Mouse (Mus musculus) kidney, adult 8-10 months (tissue): ENCODE data around the gene Platr25.
"Not testable (repeated sequence)": the region's sequence is repeated elsewhere in the genome, so short reads cannot be mapped to it uniquely, and the experiment has no call there.

Experiments used
- DNase-seq, 2 experiments: peaks; one replicate each; pipeline ENCODE4 v3.0.0; 2022

Gene Platr25

DNA sequence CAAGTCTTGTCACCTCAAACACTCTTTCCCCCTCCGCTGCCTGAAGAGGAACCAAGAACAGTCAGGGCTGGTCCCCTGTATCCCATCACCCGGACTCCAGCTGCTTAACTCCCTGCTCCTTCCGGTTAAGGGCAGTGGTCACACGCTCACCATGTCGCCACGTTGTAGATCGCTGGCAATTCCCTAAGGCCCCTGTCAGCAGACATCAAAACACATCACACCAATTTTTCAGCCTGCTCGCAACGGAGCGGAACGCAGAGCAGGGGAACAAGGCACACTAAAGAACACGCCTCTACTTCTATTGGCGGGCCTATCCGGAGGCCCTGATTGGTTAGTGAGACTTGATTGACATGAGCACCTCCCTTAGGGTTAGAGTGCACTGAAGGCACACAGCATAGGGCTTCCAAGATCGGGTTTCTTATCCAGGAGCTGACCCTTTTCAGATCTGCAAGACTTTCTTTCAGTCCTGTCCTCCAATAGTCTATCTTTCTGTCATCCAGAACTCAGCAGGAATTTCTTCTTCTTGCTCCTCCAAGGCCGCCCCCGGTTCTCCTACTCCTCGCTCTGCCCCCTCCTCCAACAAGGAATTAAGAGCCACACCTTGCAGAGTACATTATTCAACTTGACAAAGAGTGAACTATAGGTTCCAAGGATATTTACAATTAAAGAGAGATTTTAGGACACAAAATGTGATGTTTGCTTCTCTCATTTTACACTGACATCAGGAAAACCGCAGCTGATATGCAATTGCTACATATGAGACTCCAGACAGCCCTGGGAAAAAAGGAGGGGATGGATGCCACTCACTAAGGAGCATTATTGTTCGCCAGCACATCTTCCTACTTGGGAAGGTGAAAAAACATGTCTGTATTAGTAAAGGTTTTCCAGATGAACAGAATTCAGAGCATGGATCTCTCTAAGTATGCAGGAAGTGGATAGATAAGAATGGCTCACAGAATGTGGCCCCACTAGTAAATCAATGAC, at the start of gene Platr25:
Gene Platr25, minus strand, starts transcription at position 278 of the 984 bp plus-strand sequence.
- peak; percentile 63 to 64 for DNase-seq

DNA sequence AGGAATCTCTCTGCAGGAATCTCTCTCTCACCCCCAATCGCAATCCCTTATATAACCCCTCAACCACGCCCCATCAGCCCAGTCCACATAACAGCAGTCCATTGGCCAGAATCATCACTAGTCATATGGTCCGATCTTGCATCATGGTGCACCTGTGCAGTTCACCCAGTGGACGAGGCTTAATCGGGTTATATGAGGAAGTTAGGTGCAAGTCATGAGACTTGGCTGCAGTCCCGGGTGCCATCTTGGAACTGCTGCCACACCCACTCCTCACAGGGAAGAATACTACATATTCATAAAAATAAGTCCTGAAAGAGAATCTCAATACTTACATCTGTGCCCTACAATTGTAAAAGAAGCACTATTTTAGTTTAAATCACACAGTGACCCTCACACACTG, 47.5 kb upstream of the Platr25 start:
- DNase-seq, result not testable (repeated sequence)

DNA sequence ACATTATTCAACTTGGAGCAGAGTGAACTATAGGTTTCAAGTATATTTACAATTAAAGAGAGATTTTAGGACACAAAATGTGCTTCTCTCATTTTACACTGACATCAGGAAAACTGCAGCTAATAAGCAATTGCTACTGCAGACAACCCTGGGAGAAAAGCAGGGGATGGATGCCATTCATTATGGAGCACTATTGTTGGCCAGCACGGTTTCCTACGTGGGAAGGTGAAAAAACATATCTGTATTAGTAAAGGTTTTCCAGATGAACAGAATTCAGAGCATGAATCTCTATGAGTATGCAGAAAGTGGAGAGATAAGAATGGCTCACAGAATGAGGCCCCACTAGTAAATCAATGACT, 25.6 kb upstream of the Platr25 start:
- DNase-seq, result not testable (repeated sequence)

DNA sequence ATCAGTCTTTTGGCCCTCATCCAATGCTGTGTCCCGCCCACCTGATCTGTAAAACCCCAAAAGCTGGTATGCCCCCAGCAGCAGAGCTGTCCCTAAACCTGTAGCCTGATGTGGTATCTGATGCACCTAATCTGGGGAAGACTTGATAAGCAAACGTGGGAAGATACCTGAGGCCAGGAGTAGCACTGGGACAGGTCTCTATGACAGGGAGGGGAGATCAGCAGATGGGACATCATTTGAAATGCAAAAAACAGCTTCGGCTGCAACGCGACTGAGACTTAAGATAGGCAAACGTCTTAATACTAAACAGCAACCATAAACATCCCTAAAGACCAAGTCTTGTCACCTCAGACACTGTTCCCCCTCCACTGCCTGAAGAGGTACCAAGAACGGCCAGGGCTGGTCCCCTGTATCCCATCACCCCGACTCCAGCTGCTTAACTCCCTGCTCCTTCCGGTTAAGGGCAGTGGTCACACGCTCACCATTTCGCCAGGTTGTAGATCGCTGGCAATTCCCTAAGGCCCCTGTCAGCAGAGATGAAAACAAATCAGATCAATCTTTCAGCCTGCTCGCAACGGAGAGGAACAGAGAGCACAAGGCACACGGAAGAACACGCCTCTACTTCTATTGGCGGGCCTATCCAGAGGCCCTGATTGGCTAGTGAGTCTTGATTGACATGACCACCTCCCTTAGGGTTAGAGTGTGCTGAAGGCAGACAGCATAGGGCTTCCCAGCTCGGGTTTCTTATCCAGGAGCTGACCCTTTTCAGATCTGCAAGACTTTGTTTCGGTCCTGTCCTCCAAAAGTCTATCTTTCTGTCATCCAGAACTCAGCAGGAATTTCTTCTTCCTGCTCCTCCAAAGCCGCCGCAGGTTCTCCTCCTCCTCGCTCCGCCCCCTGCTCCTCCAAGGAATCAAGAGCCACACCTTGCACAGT, 25.0 kb upstream of the Platr25 start, which contains the start of gene Gm5141:
Gene Gm5141, minus strand, starts transcription at position 610 of the 936 bp plus-strand sequence.
- peak; percentile 40 to 54 for DNase-seq

DNA sequence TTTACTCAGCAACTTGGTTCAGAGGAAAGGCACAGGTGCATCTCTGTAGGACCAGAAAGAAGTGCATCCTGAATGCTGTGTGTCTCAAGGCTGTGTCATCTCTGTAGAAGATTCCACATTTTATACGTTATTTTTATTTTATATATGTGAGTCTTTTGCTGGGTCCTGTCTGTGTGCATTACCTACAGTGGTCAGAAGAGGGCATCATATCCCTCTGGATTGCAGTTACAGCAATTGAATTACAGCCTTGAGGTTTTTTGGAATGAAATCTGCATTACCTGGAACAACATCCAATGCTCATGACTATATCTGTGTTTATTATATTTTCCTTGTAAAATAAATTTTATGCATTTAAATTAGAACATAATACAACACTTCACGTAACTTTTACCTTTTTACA, 3.3 kb upstream of the Platr25 start:
- DNase-seq, result peak; percentile 17 to 31

DNA sequence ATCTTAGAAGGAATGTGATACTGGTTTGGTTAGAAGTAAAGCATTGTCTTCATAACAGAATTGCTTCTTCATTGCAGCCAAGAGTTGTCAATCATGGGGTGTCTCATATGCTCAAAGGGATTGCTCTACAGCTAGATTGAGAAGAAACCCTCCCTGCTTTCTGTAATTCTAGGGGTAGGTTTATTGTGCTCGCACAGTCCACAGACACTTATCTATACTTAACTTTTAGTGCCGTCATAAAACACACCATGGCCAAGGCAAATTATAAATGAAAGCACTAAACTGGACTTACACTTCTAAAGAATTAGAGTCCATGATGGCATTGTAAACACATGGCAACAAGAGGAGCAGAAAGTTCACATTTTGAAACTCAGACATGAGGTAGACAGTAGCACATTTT, 27.2 kb downstream of the Platr25 start:
- DNase-seq, result no peak

DNA sequence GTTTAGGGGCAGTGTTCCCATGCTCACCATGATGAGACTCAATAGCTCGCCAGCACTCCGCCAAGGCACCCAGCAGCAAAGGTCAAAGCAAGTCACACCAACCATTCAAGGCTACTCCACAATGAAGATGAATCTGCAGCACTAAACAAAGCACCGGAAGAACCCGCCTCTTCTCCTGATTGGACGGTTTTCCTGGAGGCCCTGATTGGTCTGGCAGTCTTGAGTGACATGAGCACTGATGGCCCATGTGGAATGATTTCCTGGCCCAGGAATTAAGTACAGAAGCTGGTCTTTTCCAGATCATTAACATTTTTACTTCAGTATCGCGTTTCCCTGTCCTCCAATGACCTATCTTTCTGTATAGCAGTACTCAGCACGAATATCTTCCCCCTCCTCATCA, 47.9 kb downstream of the Platr25 start:
- not testable (repeated sequence) for DNase-seq

DNA sequence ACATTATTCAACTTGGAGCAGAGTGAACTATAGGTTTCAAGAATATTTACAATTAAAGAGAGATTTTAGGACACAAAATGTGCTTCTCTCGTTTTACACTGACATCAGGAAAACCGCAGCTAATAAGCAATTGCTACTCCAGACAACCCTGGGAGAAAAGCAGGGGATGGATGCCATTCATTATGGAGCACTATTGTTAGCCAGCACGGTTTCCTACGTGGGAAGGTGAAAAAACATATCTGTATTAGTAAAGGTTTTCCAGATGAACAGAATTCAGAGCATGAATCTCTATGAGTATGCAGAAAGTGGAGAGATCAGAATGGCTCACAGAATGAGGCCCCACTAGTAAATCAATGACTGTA, 75.2 kb downstream of the Platr25 start:
- DNase-seq, result not testable (repeated sequence)

DNA sequence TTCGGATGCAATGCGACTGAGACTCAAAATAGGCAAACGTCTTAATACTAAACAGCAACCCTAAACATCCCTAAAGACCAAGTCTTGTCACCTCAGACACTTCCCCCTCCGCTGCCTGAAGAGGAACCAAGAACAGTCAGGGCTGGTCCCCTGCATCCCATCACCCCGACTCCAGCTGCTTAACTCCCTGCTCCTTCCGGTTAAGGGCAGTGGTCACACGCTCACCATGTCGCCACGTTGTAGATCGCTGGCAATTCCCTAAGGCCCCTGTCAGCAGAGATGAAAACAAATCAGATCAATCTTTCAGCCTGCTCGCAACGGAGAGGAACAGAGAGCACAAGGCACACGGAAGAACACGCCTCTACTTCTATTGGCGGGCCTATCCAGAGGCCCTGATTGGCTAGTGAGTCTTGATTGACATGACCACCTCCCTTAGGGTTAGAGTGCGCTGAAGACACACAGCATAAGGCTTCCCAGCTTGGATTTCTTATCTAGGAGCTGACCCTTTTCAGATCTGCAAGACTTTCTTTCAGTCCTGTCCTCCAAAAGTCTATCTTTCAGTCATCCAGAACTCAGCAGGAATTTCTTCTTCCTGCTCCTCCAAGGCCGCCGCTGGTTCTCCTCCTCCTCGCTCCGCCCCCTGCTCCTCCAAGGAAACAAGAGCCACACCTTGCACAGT, 75.8 kb downstream of the Platr25 start:
- DNase-seq, result peak; percentile 25 to 48

DNA sequence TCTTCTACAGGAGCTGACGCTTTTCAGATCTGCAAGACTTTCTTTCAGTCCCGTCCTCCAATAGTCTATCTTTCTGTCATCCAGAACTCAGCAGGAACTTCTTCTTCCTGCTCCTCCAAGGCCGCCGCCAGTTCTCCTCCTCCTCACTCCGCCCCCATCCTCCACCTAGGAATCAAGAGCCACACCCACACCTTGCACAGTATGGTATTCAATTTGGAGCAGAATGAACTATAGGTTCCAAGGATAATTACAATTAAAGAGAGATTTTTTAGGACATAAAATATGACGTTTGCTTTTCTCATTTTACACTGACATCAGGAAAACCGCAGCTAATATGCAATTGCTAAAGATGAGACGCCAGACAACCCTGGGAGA, 107.2 kb downstream of the Platr25 start:
- no peak for DNase-seq

DNA sequence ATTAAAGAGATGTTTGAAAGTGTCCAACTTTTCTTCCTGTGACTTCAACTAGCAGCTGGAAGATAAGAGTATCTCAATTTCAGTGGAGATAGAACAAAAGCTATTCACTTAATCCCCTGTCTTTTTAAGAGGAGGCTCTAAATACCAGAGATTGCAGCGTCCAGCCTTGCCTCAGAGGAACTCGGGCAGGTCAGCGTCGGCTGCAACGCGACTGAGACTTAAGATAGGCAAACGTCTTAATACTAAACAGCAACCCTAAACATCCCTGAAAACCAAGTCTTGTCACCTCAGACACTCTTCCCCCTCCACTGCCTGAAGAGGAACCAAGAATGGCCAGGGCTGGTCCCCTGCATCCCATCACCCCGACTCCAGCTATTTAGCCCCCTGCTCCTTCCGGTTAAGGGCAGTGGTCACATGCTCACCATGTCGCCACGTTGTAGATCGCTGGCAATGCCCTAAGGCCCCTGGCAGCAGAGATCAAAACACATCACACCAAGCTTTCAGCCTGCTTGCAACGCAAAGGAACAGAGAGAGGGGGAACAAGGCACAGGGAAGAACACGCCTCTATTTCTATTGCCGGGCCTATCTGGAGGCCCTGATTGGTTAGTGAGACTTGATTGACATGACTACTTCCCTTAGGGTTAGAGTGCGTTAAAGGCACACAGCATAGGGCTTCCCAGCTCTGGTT, 107.7 kb downstream of the Platr25 start:
- peak; percentile 76 to 86 for DNase-seq

DNA sequence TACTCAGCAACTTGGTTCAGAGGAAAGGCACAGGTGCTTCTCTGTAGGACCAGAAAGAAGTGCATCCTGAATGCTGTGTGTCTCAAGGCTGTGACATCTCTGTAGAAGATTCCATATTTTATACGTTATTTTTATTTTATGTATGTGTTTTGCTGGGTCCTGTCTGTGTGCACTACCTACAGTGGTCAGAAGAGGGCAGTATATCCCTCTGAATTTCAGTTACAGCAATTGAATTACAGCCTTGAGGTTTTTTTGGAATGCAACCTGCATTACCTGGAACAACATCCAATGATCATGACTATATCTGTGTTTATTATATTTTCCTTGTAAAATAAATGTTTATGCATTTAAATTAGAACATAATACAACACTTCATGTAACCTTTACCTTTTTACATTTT, 133.4 kb downstream of the Platr25 start:
- DNase-seq, result peak in 1 of 2 experiments; percentile 30

DNA sequence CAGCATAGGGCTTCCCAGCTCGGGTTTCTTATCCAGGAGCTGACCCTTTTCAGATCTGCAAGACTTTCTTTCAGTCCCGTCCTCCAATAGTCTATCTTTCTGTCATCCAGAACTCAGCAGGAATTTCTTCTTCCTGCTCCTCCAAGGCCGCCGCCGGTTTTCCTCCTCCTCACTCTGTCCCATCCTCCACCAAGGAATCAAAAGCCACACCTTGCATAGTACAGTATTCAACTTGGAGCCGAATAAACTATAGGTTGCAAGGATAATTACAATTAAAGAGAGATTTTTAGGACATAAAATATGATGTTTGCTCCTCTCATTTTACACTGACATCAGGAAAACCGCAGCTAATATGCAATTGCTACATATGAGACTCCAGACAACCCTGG, 136.2 kb downstream of the Platr25 start:
- not testable (repeated sequence) for DNase-seq

DNA sequence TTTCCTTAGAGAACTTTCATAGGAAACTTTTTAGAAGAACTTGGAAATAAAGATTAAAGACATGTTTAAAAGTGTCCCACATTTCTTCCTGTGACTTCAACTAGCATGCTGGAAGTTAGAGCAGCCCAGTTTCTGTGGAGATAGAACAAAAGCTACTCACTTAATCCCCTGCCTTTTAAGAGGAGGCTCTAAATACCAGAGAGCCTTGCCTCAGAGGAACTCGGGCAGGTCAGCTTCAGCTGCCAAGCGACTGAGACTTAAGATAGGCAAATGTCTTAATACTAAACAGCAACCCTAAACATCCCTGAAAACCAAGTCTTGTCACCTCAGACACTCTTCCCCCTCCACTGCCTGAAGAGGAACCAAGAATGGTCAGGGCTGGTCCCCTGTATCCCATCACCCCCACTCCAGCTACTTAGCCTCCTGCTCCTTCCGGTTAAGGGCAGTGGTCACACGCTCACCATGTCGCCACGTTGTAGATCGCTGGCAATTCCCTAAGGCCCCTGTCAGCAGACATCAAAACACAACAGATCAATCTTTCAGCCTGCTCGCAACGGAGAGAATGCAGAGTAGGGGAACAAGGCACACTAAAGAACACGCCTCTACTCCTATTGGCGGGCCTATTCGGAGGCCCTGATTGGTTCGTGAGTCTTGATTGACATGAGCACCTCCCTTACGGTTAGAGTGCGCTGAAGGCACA, 136.8 kb downstream of the Platr25 start, which contains the start of gene 6720489N17Rik:
Gene 6720489N17Rik, minus strand, starts transcription at position 606 of the 700 bp plus-strand sequence.
- peak; percentile 78 to 83 for DNase-seq
